Mouse (Mus musculus): Measurements from ENCODE around the gene Cd27. TPM values are rescaled to one million over a fixed set of nuclear protein-coding genes. Genes with fewer than 3 reads are reported as not detected.
A peak's percentile ranks its signal among the peaks of the same experiment; 100 is the strongest.
"Not testable (repeated sequence)": the region's sequence is repeated elsewhere in the genome, so short reads cannot be mapped to it uniquely, and the experiment has no call there.

Gene Cd27
- 0.96 and 2.0 TPM in 2 replicates for polyA plus RNA-seq (2016; fragmentation: Nextera tagmentation; extraction: Ambion mirVana)

GRCm38 (mm10) chr6:125236782-125237181 is at the start of gene Cd27:
TSS of gene Cd27 (minus strand) at chr6:125237010.
- peaks cover 25% of the 10 kb centered on the region for H3K4me1 ChIP-seq (replicated peaks)
- 65% methylated on average over 6 of the region's 6 CpGs for WGBS
- H3K9ac ChIP-seq: no peak within 1 kb of the TSS
- no peak within 1 kb of the TSS for H3K4me2 ChIP-seq
- H3K9me3 ChIP-seq (replicated peaks): no peaks in the 10 kb centered on the region
- H3K36me3 ChIP-seq: no peaks in the 10 kb centered on the region
- H3K27me3 ChIP-seq (replicated peaks): no peaks in the 10 kb centered on the region
- no peak within 1 kb of the TSS for H3K27ac ChIP-seq (ENCODE audit: poor library complexity, severe bottlenecking)
- no peak for ATAC-seq (ENCODE audit: insufficient number of reproducible peaks, low FRiP score)
- no peak within 1 kb of the TSS for H3K4me3 ChIP-seq

GRCm38 (mm10) chr6:125285890-125286289 is 49.1 kb upstream of the Cd27 start, which contains the start of gene Tuba3a:
TSS of gene Tuba3a (minus strand) at chr6:125286042.
- Histone ChIP-seq H3K9me3 (replicated peaks) (no peaks in the 10 kb centered on the region), H3K4me3 (no peak within 1 kb of the TSS), H3K4me1 (replicated peaks) (no peaks in the 10 kb centered on the region), H3K27me3 (replicated peaks) (0 out of 2 replicates have a peak, but pooled peaks cover 5% of the 10 kb centered on the region), H3K9ac (no peak within 1 kb of the TSS), H3K27ac (ENCODE audit: poor library complexity, severe bottlenecking) (no peak within 1 kb of the TSS), H3K4me2 (no peak within 1 kb of the TSS), H3K36me3 (no peaks in the 10 kb centered on the region)
- ATAC-seq (ENCODE audit: insufficient number of reproducible peaks, low FRiP score): no peak
- 94% methylated on average over 22 of the region's 22 CpGs for WGBS

GRCm38 (mm10) chr6:125284751-125285150 is 47.9 kb upstream of the Cd27 start:
- H3K27ac ChIP-seq (ENCODE audit: poor library complexity, severe bottlenecking): no peak overlapping the region

GRCm38 (mm10) chr6:125284250-125284649 is 47.4 kb upstream of the Cd27 start:
- H3K9ac ChIP-seq: no peak overlapping the region
- no peaks in the 10 kb centered on the region for H3K4me1 ChIP-seq (replicated peaks)
- 0 out of 2 replicates have a peak, but pooled peaks cover 5% of the 10 kb centered on the region for H3K27me3 ChIP-seq (replicated peaks)
- no peaks in the 10 kb centered on the region for H3K36me3 ChIP-seq
- no peaks in the 10 kb centered on the region for H3K9me3 ChIP-seq (replicated peaks)
- WGBS: 47% methylated on average over 8 of the region's 8 CpGs
- no peak overlapping the region for H3K4me2 ChIP-seq
- no peak overlapping the region for H3K4me3 ChIP-seq
- ATAC-seq (ENCODE audit: insufficient number of reproducible peaks, low FRiP score): no peak
- no peak overlapping the region for H3K27ac ChIP-seq (ENCODE audit: poor library complexity, severe bottlenecking)

More at GRCm38 (mm10) chr6:125284751-125285150, 47.9 kb upstream of the Cd27 start:
- no peaks in the 10 kb centered on the region for H3K4me1 ChIP-seq (replicated peaks)
- H3K9ac ChIP-seq: no peak overlapping the region
- no peak for ATAC-seq (ENCODE audit: insufficient number of reproducible peaks, low FRiP score)
- 0 out of 2 replicates have a peak, but pooled peaks cover 5% of the 10 kb centered on the region for H3K27me3 ChIP-seq (replicated peaks)
- H3K9me3 ChIP-seq (replicated peaks): no peaks in the 10 kb centered on the region
- no peak overlapping the region for H3K4me3 ChIP-seq
- H3K36me3 ChIP-seq: no peaks in the 10 kb centered on the region
- no peak overlapping the region for H3K4me2 ChIP-seq
- 84% methylated on average over 7 of the region's 7 CpGs for WGBS

- not testable (repeated sequence) for H3K4me2 ChIP-seq; H3K27ac ChIP-seq (ENCODE audit: poor library complexity, severe bottlenecking); H3K27me3 ChIP-seq (replicated peaks); H3K9ac ChIP-seq; H3K4me3 ChIP-seq; ATAC-seq (ENCODE audit: insufficient number of reproducible peaks, low FRiP score); H3K36me3 ChIP-seq; H3K9me3 ChIP-seq (replicated peaks); H3K4me1 ChIP-seq (replicated peaks)
- 88% methylated on average over 13 of the region's 13 CpGs for WGBS
These were observed 45.9 kb upstream of the Cd27 start for GRCm38 (mm10) chr6:125282721-125283120.

GRCm38 (mm10) chr6:125279729-125280128 is 42.9 kb upstream of the Cd27 start:
- no peaks in the 10 kb centered on the region for H3K36me3 ChIP-seq
- no peak overlapping the region for H3K27ac ChIP-seq (ENCODE audit: poor library complexity, severe bottlenecking)
- H3K9ac ChIP-seq: no peak overlapping the region
- 56% methylated on average over 8 of the region's 8 CpGs for WGBS
- H3K9me3 ChIP-seq (replicated peaks): no peaks in the 10 kb centered on the region
- ATAC-seq (ENCODE audit: insufficient number of reproducible peaks, low FRiP score): no peak
- H3K4me2 ChIP-seq: no peak overlapping the region
- H3K27me3 ChIP-seq (replicated peaks): 0 out of 2 replicates have a peak, but pooled peaks cover 10% of the 10 kb centered on the region
- H3K4me3 ChIP-seq: no peak overlapping the region
- no peaks in the 10 kb centered on the region for H3K4me1 ChIP-seq (replicated peaks)

- H3K27me3 ChIP-seq (replicated peaks): 0 out of 2 replicates have a peak, but pooled peaks cover 10% of the 10 kb centered on the region
- 59% methylated on average over 15 of the region's 15 CpGs for WGBS
- H3K9me3 ChIP-seq (replicated peaks): no peaks in the 10 kb centered on the region
- H3K9ac ChIP-seq: no peak overlapping the region
- H3K4me3 ChIP-seq: no peak overlapping the region
- H3K4me2 ChIP-seq: no peak overlapping the region
- no peaks in the 10 kb centered on the region for H3K36me3 ChIP-seq
- 0 out of 2 replicates have a peak, but pooled peaks cover 3% of the 10 kb centered on the region for H3K4me1 ChIP-seq (replicated peaks)
- no peak overlapping the region for H3K27ac ChIP-seq (ENCODE audit: poor library complexity, severe bottlenecking)
- no peak for ATAC-seq (ENCODE audit: insufficient number of reproducible peaks, low FRiP score)
These were observed 38.2 kb upstream of the Cd27 start for GRCm38 (mm10) chr6:125274841-125275563.

GRCm38 (mm10) chr6:125272228-125272785 is 35.5 kb upstream of the Cd27 start:
- Histone ChIP-seq H3K27me3 (replicated peaks) (0 out of 2 replicates have a peak, but pooled peaks cover 10% of the 10 kb centered on the region), H3K27ac (ENCODE audit: poor library complexity, severe bottlenecking) (no peak overlapping the region), H3K4me3 (no peak overlapping the region), H3K9me3 (replicated peaks) (no peaks in the 10 kb centered on the region), H3K9ac (no peak overlapping the region), H3K4me1 (replicated peaks) (0 out of 2 replicates have a peak, but pooled peaks cover 3% of the 10 kb centered on the region), H3K4me2 (no peak overlapping the region), H3K36me3 (no peaks in the 10 kb centered on the region)
- no peak for ATAC-seq (ENCODE audit: insufficient number of reproducible peaks, low FRiP score)
- WGBS: 77% methylated on average over 10 of the region's 10 CpGs

- Histone ChIP-seq H3K9me3 (replicated peaks) (no peaks in the 10 kb centered on the region), H3K4me3 (no peak overlapping the region), H3K9ac (peak overlapping the region; percentile 47; the same call in 1 of the 2 replicates), H3K27me3 (replicated peaks) (0 out of 2 replicates have a peak, but pooled peaks cover 10% of the 10 kb centered on the region), H3K4me1 (replicated peaks) (0 out of 2 replicates have a peak, but pooled peaks cover 3% of the 10 kb centered on the region), H3K27ac (ENCODE audit: poor library complexity, severe bottlenecking) (no peak overlapping the region), H3K4me2 (peak overlapping the region; percentile 56), H3K36me3 (no peaks in the 10 kb centered on the region)
- ATAC-seq (ENCODE audit: insufficient number of reproducible peaks, low FRiP score): peak; percentile 86
- 14% methylated on average over 17 of the region's 17 CpGs for WGBS
These were observed 34.8 kb upstream of the Cd27 start for GRCm38 (mm10) chr6:125271455-125272227.

GRCm38 (mm10) chr6:125268799-125269198 is 32.0 kb upstream of the Cd27 start:
- Histone ChIP-seq H3K9ac (no peak overlapping the region), H3K27ac (ENCODE audit: poor library complexity, severe bottlenecking) (no peak overlapping the region), H3K4me3 (no peak overlapping the region), H3K9me3 (replicated peaks) (no peaks in the 10 kb centered on the region), H3K27me3 (replicated peaks) (peaks cover 3% of the 10 kb centered on the region; the same call in 1 of the 2 replicates), H3K4me1 (replicated peaks) (0 out of 2 replicates have a peak, but pooled peaks cover 3% of the 10 kb centered on the region), H3K4me2 (no peak overlapping the region), H3K36me3 (no peaks in the 10 kb centered on the region)
- no peak for ATAC-seq (ENCODE audit: insufficient number of reproducible peaks, low FRiP score)
- WGBS: 53% methylated on average over 6 of the region's 6 CpGs

Data from heart, embryonic 12.5 days (tissue).